Mouse (Mus musculus) ES-E14 (cell line): ENCODE measurements around the gene Dync1i2. TPM values are rescaled to one million over a fixed set of nuclear protein-coding genes. Genes with fewer than 3 reads are reported as not detected.

ENCODE experiments used
- DNase-seq: peaks from one replicate; pipeline ENCODE4 v3.0.0-alpha.2; 2013; ENCODE audit warnings: low read depth, low spot score
- H3K27ac ChIP-seq: 2 replicates; pipeline ENCODE4 v1.5.1; 2012; ENCODE audit warnings: low read depth, mild to moderate bottlenecking, low read length, moderate library complexity, mixed read lengths; ENCODE audit not compliant: poor library complexity, insufficient read depth, severe bottlenecking
- H3K36me3 ChIP-seq: 2 replicates; pipeline ENCODE4 v1.6.1; 2012; ENCODE audit warnings: mild to moderate bottlenecking, low read length, moderate library complexity, mixed read lengths; ENCODE audit not compliant: control insufficient read depth, poor library complexity, insufficient read depth, severe bottlenecking
- H3K4me1 ChIP-seq, 2 experiments: fragments of 150-350 bp in 1 of 2; sonication (generic) in 1 of 2; 2 replicates each; pipeline ENCODE4 v1.6.1; 2012; ENCODE audit warnings: low read length in 2 of 2, mild to moderate bottlenecking in 1 of 2, mixed read lengths in 1 of 2; ENCODE audit not compliant: control insufficient read depth in 2 of 2, insufficient read depth in 2 of 2, poor library complexity in 1 of 2
- H3K4me3 ChIP-seq, 2 experiments: fragments of 150-350 bp in 1 of 2; sonication (generic) in 1 of 2; 2 replicates each; pipeline ENCODE4 v1.5.1; 2012; ENCODE audit warnings: low read length in 2 of 2, low read depth in 1 of 2, mild to moderate bottlenecking in 1 of 2, mixed read lengths in 1 of 2; ENCODE audit not compliant: insufficient read depth in 1 of 2, poor library complexity in 1 of 2, severe bottlenecking in 1 of 2
- H3K9ac ChIP-seq: 2 replicates; pipeline ENCODE4 v1.6.1; 2012; ENCODE audit warnings: low read depth, mild to moderate bottlenecking, low read length, mixed read lengths; ENCODE audit not compliant: poor library complexity, insufficient read depth, severe bottlenecking
- H3K9me3 ChIP-seq: fragments of 150-350 bp; sonication (generic); 2 replicates; pipeline ENCODE4 v1.6.1; 2012; ENCODE audit warnings: low read depth, mild to moderate bottlenecking, low read length; ENCODE audit not compliant: control insufficient read depth, insufficient read depth
- CHD2 ChIP-seq: IDR thresholded peaks from 2 replicates; pipeline ENCODE4 v1.6.1; 2014; ENCODE audit warnings: mild to moderate bottlenecking, low read depth, low read length, inconsistent platforms
- HCFC1 ChIP-seq: IDR thresholded peaks from 2 replicates; pipeline ENCODE4 v1.6.1; 2012; ENCODE audit warnings: low read length, inconsistent platforms, borderline replicate concordance; ENCODE audit not compliant: insufficient read depth
- MAFK ChIP-seq: IDR thresholded peaks from 2 replicates; pipeline ENCODE4 v1.6.1; 2014; ENCODE audit warnings: mild to moderate bottlenecking, low read depth, low read length, inconsistent platforms; ENCODE audit not compliant: insufficient read depth
- ZC3H11A ChIP-seq: IDR thresholded peaks from 2 replicates; pipeline ENCODE4 v1.6.1; 2012; ENCODE audit warnings: low read depth, mild to moderate bottlenecking, inconsistent platforms, low read length, borderline replicate concordance
- ZNF384 ChIP-seq: IDR thresholded peaks from 2 replicates; pipeline ENCODE4 v1.6.1; 2012; ENCODE audit warnings: low read depth, low read length, inconsistent platforms
- in situ Hi-C, 2 experiments: fragments of 600-800 bp; cut with MboI; formaldehyde crosslinking; loops; one replicate each; pipeline ENCODE4 v1.15.1; 2025; ENCODE audit warnings: low sequenced_read_pairs in 2 of 2, inconsistent platforms in 1 of 2; ENCODE audit not compliant: unreplicated experiment in 2 of 2
- total RNA-seq: library from RNA; depleted of rRNA; stranded (reverse); fragments of 300-350 nt; gene quantifications from 2 replicates; pipeline ENCODE4 v1.2.3, GENCODE M21; 2012; rRNA removed

The Dync1i2 gene
- total RNA-seq, 1 experiment, result 38.6 TPM

GRCm38 (mm10) chr2:71306357-71306756 lies 94.9 kb downstream of the Dync1i2 start:
- Histone ChIP-seq H3K27ac (no peak overlapping the region), H3K9me3 (no peaks in the 10 kb centered on the region), H3K36me3 (peaks cover 2% of the 10 kb centered on the region), H3K4me3 (no peak overlapping the region), H3K4me1 (no peaks in the 10 kb centered on the region), H3K9ac (no peak overlapping the region)
- TF ChIP-seq CHD2 (no peak), MAFK (no peak), ZC3H11A (no peak), HCFC1 (no peak), ZNF384 (no peak)
- in situ Hi-C loops, result no loop called here
- no peak for DNase-seq

- in situ Hi-C loops, result no loop called here
- no peaks in the 10 kb centered on the region for H3K9me3 ChIP-seq
These were observed 98.2 kb downstream of the Dync1i2 start for GRCm38 (mm10) chr2:71309726-71310125.

GRCm38 (mm10) chr2:71312067-71312466 lies 100.6 kb downstream of the Dync1i2 start:
- Histone ChIP-seq H3K4me1 (no peaks in the 10 kb centered on the region), H3K9ac (no peak overlapping the region), H3K9me3 (no peaks in the 10 kb centered on the region), H3K27ac (no peak overlapping the region), H3K36me3 (peaks cover 17% of the 10 kb centered on the region), H3K4me3 (no peak overlapping the region)
- TF ChIP-seq HCFC1 (no peak), CHD2 (no peak)
- in situ Hi-C loops, result no loop called here
- DNase-seq, result no peak

More at GRCm38 (mm10) chr2:71309726-71310125, 98.2 kb downstream of the Dync1i2 start:
- no peak for DNase-seq
- no peak for TF ChIP-seq MAFK
- TF ChIP-seq ZC3H11A, result no peak
- no peak for TF ChIP-seq ZNF384
- Histone ChIP-seq H3K36me3 (peaks cover 12% of the 10 kb centered on the region), H3K4me1 (no peaks in the 10 kb centered on the region), H3K27ac (no peak overlapping the region), H3K9ac (no peak overlapping the region), H3K4me3 (no peak overlapping the region)

Other genes with a start within 250 kb of the Dync1i2 start
- gene Dcaf17, start 156.4 kb upstream of the Dync1i2 start, total RNA-seq, result 14.4 and 20.0 TPM in 2 replicates
- gene Mettl8, start 156.1 kb upstream of the Dync1i2 start, total RNA-seq, result 18.0 and 30.2 TPM in 2 replicates
- 0.31 and 0.48 TPM in 2 replicates for gene Cybrd1, start 93.8 kb upstream of the Dync1i2 start, total RNA-seq
- 42.6 and 44.2 TPM in 2 replicates for gene Slc25a12, start 156.0 kb downstream of the Dync1i2 start, total RNA-seq
- gene Hat1, start 177.3 kb downstream of the Dync1i2 start, total RNA-seq, result 210 and 242 TPM in 2 replicates
- gene Metap1d, start 241.6 kb downstream of the Dync1i2 start, total RNA-seq, result 18.8 and 19.6 TPM in 2 replicates